Mouse (Mus musculus) frontal cortex, postnatal 36 days (tissue): ENCODE measurements at regions not wholly inside any gene's neighbourhood (a gene's known extent, or its start where the extent isn't known, plus 50 kb on each side); places are given as distances from the start of the nearest gene placed in this dataset.
A peak's percentile ranks its signal among the peaks of the same experiment; 100 is the strongest.

Source experiments
- DNase-seq, 2 experiments: peaks; one replicate each; pipeline ENCODE4 v3.0.0; 2022; ENCODE audit warnings: low spot score in 2 of 2

- peak in 1 of 2 experiments; percentile 66 for DNase-seq
Observed at GRCm38 (mm10) chrX:158920217-158920616, 289.9 kb upstream of the Rps6ka3 start.

DNA sequence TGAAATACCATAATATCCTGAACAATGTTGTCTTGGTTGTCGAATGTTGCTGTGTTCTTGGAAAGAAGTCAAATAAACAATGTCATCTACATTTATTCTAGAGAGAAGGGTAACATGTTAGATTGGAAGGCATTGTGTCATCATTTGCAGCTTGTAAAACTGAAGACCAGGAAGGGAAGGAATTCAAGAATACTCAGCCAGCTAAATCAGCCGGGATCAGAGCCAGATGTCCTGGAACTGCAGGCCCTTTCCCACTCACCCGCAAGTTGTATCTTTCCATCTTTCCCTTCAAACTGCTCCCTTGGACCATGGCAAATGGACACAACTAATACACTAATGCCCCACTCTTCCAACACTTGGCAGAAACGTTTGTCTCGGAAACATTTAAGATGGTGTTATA is 288.7 kb upstream of the Rps6ka3 start:
- DNase-seq = no peak

DNA sequence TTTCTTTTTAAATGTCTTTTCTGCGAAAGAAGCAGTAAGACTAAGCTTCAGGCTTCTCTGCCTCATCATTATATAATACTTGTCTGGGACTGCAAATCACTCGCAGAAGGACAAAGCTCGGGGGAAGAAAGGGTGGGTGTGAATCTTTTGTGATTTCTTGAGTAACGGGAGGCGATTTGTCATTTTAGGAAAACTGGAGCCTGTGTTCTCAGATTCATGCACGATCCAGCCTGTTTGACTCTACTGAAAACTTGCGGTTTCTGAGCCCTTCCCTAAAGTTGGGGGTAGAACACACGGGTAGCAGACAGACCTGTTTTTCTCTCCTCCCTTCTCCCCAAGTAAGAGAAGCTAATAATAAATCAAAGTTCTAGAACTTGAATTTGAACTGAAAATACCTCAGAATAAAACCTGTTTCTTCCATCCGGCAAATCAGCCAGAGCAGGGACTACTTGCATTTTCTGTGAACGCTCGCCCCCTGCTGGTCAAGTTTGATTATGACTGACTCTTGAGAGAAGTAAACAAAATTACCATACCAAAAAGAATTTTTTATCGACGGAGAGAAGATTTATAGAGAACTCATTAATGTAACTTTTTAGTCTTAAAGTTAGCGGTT is 288.2 kb upstream of the Rps6ka3 start:
- DNase-seq = peak; percentile 80 to 84

DNA sequence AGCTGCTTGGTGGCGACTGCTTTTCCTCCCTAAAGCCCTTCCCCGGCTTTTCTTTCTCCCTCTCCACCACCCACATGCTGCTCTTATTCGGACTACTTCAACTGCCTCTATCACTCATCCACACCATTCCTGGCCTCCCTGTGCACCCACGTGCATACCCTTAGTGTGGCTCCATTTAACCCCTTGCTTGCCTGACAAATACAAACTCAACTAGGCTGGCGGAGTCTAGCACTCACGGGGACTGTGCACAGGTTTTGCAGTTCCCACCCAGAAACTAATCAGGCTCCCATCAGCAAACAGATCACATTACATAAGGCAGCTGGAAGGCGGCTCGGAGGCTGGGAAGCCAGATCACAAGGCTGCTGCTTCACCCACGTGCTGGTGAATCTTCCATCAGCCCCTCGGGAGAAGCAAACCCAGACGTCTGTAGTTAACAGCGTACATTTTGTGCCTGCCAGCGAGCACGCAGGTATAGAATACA is 287.0 kb upstream of the Rps6ka3 start:
- peak; percentile 65 to 80 for DNase-seq

GRCm38 (mm10) chrX:158923657-158924489 is 286.2 kb upstream of the Rps6ka3 start:
- DNase-seq = peak in 1 of 2 experiments; percentile 48

GRCm38 (mm10) chrX:158924490-158925398 is 285.4 kb upstream of the Rps6ka3 start:
- DNase-seq = no peak

GRCm38 (mm10) chrX:158931864-158932263 is 278.2 kb upstream of the Rps6ka3 start:
- DNase-seq = no peak

DNA sequence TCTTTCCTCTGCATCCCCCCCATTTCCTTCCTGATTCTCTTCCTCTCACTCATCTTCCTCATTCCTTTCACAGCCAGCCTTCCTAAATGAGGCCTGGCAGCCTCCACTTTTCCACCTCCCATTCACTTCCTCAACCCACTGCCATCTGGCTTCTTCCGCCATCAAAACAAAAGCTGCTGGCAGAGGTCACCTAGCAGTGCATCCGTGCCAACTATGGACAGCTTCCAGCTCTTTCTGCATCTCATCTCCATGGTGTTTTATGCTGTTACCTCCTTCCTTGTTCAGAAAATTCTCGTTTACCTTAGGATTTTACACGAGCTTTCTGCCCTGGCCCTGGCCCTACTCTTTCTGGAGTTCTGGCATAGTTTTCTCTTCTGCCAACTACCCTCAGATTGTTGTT is 262.9 kb upstream of the Rps6ka3 start:
- DNase-seq = no peak

GRCm38 (mm10) chrX:158971726-158972125 is 238.4 kb upstream of the Rps6ka3 start:
- peak; percentile 9 to 39 for DNase-seq

DNA sequence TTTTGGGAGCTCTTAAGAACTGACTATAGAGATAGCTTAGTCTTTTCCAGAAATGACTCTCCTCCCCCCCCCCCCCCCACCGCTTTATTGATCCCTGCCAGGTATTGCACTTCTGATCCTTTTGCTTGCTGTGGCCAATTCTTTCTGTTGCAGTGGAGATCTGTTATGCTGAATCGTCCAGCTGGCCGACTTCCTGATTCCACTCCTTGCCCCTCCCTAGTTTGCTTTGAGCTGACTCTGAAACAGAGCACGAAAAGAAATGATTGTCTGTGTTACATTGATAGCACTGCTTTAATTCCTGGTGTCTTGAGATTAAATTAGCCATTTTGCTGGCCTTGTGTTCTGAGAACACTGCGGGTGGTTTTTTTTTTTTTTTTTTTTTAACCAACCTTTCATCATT is 233.5 kb upstream of the Rps6ka3 start:
- DNase-seq = no peak

DNA sequence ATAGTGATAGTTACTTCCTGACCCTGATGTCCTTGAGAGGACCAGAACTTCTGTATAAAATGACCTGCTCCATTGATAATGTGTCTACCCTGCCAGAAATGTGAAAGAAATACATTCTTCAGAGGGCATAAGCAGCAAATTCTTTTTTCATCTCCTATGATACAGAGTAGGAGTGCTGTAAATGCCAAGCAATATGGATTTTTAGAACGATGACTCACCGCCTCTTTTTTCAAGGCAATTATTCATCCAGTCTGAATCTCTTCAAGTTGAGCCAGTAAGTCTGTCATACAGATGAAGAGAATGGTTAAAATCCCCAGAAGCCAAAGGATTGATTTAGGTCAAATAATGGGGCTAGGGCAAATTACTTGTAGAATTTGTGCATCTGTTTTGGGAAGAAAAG is 225.4 kb upstream of the Rps6ka3 start:
- DNase-seq = peak; percentile 1 to 17

- no peak for DNase-seq
Observed at GRCm38 (mm10) chrX:158987676-158988075, 222.4 kb upstream of the Rps6ka3 start.

DNA sequence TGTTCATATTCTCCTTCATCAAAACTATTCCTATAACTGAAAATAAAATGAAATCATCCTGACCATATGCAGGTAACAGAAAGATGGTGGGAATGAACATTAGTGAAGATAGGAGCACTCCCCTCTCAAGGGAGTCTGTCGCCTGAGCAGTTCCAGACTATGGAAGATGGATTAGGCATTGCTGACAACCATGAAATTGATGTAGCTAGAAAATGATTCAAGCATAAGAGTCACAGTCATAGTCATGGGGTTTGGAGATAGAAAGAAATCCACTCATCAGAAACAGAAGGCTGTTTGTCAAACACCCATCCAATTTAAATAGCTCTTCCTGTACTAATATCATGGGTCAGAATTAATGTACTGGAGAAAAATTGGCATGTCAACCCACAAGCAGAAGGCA is 191.2 kb upstream of the Rps6ka3 start:
- DNase-seq = no peak

DNA sequence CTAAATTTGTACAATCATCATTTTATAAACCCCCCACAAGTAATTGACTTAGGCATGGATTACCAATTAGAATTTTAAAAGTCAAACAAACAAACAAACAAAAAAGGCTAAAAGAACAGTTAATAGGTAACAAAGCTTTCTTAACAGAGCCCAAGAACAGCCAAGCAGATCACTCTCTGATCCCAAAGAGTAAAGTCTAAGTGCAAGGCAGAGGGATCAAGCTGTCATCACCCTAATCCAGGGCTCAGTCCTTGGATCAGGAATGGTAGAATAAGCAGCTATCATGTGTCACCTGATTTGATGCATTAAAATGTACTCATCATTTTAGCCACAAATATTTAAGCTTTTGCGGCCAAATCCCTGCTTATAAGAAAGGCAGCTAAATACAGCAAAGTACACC is 183.8 kb upstream of the Rps6ka3 start:
- no peak for DNase-seq

DNA sequence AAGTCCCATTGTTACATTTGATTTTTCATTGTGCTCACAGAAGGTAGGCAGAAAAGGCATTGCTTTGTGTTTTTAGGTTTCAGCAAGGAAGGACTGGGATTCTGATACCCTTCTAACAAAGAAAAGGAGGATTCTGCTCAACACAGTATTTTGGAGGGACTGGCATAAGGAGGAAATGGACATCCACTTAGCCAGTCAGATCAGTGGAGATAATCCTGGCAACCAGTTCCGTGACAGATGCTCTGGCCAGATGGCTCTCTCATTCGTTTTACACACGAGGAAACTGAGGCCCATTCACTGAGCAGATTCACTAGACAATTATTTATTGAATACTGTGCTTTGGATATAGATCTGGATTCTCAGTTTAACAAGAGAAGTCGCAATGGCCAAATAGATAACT is 178.2 kb upstream of the Rps6ka3 start:
- DNase-seq = no peak

DNA sequence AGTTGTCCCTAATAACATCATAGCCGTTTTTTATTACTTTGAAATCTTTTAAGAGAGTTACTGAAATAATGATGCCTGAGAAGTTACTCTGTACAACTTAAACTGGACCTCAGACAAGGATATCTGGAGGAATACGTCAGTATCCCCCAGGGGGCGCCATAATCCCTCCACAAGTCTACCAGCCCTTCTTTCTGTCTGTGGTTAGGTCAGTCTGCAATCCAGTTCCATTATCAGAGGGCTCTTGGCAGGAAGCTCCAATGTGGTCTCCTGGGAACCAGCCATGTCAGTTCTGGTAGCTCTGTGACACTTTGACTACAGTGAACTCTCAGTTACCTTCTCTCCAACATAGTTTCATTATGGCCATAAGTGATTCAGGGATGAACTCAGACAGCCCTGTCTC is 166.7 kb upstream of the Rps6ka3 start:
- DNase-seq = peak; percentile 23 to 24

DNA sequence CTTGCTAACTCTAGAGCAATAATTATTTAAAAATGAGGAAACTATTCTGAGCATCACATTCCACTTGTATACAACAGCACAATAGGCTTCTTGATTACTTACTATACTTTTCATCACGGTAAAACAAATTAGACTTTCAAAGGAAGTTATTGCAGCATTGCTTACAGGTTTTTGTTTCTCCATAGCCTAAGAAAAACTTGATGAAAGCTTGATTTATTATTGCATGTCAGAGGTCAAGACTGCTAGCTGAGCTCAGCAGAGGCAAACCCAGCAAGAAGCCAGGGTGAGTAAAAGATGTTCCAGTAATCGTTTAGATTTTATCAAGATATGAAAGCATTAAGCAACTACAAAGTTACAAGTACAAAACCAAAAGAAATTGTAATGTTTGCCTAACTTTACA is 162.2 kb upstream of the Rps6ka3 start:
- no peak for DNase-seq

- DNase-seq = no peak
Observed at GRCm38 (mm10) chrX:159055689-159056461, 154.2 kb upstream of the Rps6ka3 start.

- DNase-seq = no peak
Observed at GRCm38 (mm10) chrX:159056462-159056805, 153.7 kb upstream of the Rps6ka3 start.

DNA sequence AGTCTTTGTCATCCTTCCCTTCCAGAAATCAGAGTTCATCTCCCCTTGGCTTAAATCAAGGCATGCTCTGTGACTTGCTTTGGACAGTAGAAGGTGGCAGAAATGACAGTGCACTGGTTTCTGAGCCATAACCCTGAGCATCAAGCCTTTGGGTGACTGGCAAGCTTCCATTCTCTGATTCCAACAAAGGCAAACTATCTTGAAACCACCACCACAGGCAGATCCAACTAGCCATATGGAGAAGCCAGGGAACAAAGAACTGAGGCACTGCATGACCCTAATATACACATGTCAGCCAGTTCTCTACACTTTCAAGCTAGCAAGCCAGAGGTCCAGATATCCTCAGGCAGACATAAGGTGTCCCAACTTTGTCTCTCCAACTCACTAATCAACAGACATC is 151.2 kb upstream of the Rps6ka3 start:
- no peak for DNase-seq

DNA sequence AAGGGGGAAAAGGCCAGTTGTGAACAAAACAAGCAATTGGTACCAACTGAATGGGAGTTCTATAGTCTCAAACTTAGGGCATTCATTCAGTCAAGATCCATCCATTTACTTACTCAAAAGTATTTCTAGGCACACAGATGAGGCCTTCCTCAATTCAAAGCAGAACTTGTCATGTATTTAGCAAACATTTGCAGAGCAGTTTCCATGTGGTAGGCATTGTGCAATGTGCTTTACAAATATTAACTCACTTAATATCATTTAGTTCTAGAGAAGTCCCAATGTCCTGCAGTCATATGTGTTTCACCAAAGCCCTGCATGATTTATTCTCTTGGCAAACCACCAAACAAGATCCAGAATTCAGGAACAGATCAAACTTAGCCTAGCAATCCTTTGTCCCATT is 148.8 kb upstream of the Rps6ka3 start:
- no peak for DNase-seq

GRCm38 (mm10) chrX:159066212-159066611 is 143.9 kb upstream of the Rps6ka3 start:
- DNase-seq = no peak
